Mouse (Mus musculus) stomach, embryonic 14.5 days (tissue): ENCODE measurements around the gene Fkbp9. TPM values are rescaled to one million over a fixed set of nuclear protein-coding genes. Genes with fewer than 3 reads are reported as not detected.
A peak's percentile ranks its signal among the peaks of the same experiment; 100 is the strongest.

Experiments used
- ATAC-seq: fragments of 200-750 bp; cut with Nextera tagmentation; 2 replicates; pipeline ENCODE4 v1.8.0; 2017; ENCODE audit warnings: low read depth, moderate TSS enrichment; ENCODE audit not compliant: insufficient number of reproducible peaks, insufficient read depth, low FRiP score
- H3K27ac ChIP-seq: fragments of 300-500 bp; sonication (generic); 2 replicates; pipeline ENCODE4 v1.5.1; 2014; ENCODE audit warnings: mild to moderate bottlenecking, low read length, moderate library complexity, mixed read lengths
- H3K27me3 ChIP-seq: fragments of 300-500 bp; sonication (generic); 2 replicates; pipeline ENCODE4 v1.6.1; 2014; ENCODE audit warnings: low read length, control low read depth, mixed read lengths; ENCODE audit not compliant: control insufficient read depth, insufficient read depth
- H3K36me3 ChIP-seq: fragments of 300-500 bp; sonication (generic); 2 replicates; pipeline ENCODE4 v1.6.1; 2014; ENCODE audit warnings: mild to moderate bottlenecking, control low read depth, low read length, moderate library complexity, mixed read lengths; ENCODE audit not compliant: control insufficient read depth, insufficient read depth
- H3K4me1 ChIP-seq: fragments of 300-500 bp; sonication (generic); 2 replicates; pipeline ENCODE4 v1.6.1; 2014; ENCODE audit warnings: low read length, control low read depth, mixed read lengths; ENCODE audit not compliant: control insufficient read depth, insufficient read depth
- H3K4me2 ChIP-seq: fragments of 300-500 bp; sonication (generic); replicated peaks from 2 replicates; pipeline ENCODE4 v1.6.1; 2014; ENCODE audit warnings: low read depth, low read length, control low read depth
- H3K4me3 ChIP-seq: fragments of 300-500 bp; sonication (generic); 2 replicates; pipeline ENCODE4 v1.5.1; 2014; ENCODE audit warnings: low read depth, low read length, control low read depth
- H3K9ac ChIP-seq: fragments of 300-500 bp; sonication (generic); replicated peaks from 2 replicates; pipeline ENCODE4 v1.6.1; 2014; ENCODE audit warnings: low read depth, mild to moderate bottlenecking, control low read depth, low read length, moderate library complexity, mixed read lengths
- H3K9me3 ChIP-seq: fragments of 300-500 bp; sonication (generic); 2 replicates; pipeline ENCODE4 v1.6.1; 2016; ENCODE audit warnings: low read depth, low read length, control low read depth; ENCODE audit not compliant: control insufficient read depth
- WGBS: fragments of 180-500 bp; shearing (Covaris S2); extraction: QIAGEN DNeasy Blood & Tissue Kit; methylation state at CpG from one replicate; pipeline ENCODE4 v1.1.7; 2014; 5-methylcytosine and 5-hydroxymethylcytosine counted together
- polyA plus RNA-seq: library from polyadenylated mRNA; unstranded; fragments of >200 nt; fragmentation: Nextera tagmentation; extraction: Ambion mirVana; gene quantifications from 2 replicates; pipeline ENCODE4 v1.2.1, GENCODE M21; 2014

Gene Fkbp9
- polyA plus RNA-seq, 1 experiment from 2014 or later, result 149 TPM

GRCm38 (mm10) chr6:56903831-56904230, 72.0 kb downstream of the Fkbp9 start:
- no peak overlapping the region for H3K9ac ChIP-seq
- no peak for ATAC-seq
- no peak overlapping the region for H3K4me2 ChIP-seq
- H3K4me1 ChIP-seq, result peaks cover 20% of the 10 kb centered on the region
- no peaks in the 10 kb centered on the region for H3K36me3 ChIP-seq
- H3K4me3 ChIP-seq, result no peak overlapping the region
- 27% methylated on average over 6 of the region's 6 CpGs for WGBS
- H3K9me3 ChIP-seq, result no peaks in the 10 kb centered on the region
- no peak overlapping the region for H3K27ac ChIP-seq
- H3K27me3 ChIP-seq, result no peaks in the 10 kb centered on the region

GRCm38 (mm10) chr6:56904330-56904729, 72.5 kb downstream of the Fkbp9 start:
- Histone ChIP-seq H3K27me3 (no peaks in the 10 kb centered on the region), H3K27ac (no peak overlapping the region), H3K9me3 (no peaks in the 10 kb centered on the region), H3K4me1 (peaks cover 20% of the 10 kb centered on the region), H3K4me3 (no peak overlapping the region), H3K36me3 (no peaks in the 10 kb centered on the region), H3K4me2 (no peak overlapping the region), H3K9ac (no peak overlapping the region)
- ATAC-seq, result no peak
- WGBS, result 70% methylated on average over 1 of the region's 1 CpGs

- Histone ChIP-seq H3K4me2 (no peak overlapping the region), H3K36me3 (no peaks in the 10 kb centered on the region), H3K9me3 (no peaks in the 10 kb centered on the region), H3K27me3 (no peaks in the 10 kb centered on the region), H3K4me3 (no peak overlapping the region), H3K27ac (no peak overlapping the region), H3K4me1 (peaks cover 20% of the 10 kb centered on the region), H3K9ac (no peak overlapping the region)
- no peak for ATAC-seq
- 68% methylated on average over 2 of the region's 2 CpGs for WGBS
Measured at GRCm38 (mm10) chr6:56904982-56905381, 73.1 kb downstream of the Fkbp9 start.

- H3K27me3 ChIP-seq, result no peaks in the 10 kb centered on the region
- no peak overlapping the region for H3K27ac ChIP-seq
- ATAC-seq, result no peak
- WGBS, result 80% methylated on average over 5 of the region's 5 CpGs
- H3K4me3 ChIP-seq, result no peak overlapping the region
- H3K4me2 ChIP-seq, result no peak overlapping the region
- no peaks in the 10 kb centered on the region for H3K9me3 ChIP-seq
- peaks cover 20% of the 10 kb centered on the region for H3K4me1 ChIP-seq
- no peak overlapping the region for H3K9ac ChIP-seq
- H3K36me3 ChIP-seq, result no peaks in the 10 kb centered on the region
Measured at GRCm38 (mm10) chr6:56905486-56905885, 73.6 kb downstream of the Fkbp9 start.

GRCm38 (mm10) chr6:56906121-56906846, 74.4 kb downstream of the Fkbp9 start:
- H3K4me1 ChIP-seq, result peaks cover 20% of the 10 kb centered on the region
- no peak overlapping the region for H3K9ac ChIP-seq
- H3K9me3 ChIP-seq, result no peaks in the 10 kb centered on the region
- H3K4me2 ChIP-seq, result no peak overlapping the region
- no peak overlapping the region for H3K4me3 ChIP-seq
- H3K36me3 ChIP-seq, result no peaks in the 10 kb centered on the region
- 78% methylated on average over 8 of the region's 8 CpGs for WGBS
- no peak overlapping the region for H3K27ac ChIP-seq
- no peaks in the 10 kb centered on the region for H3K27me3 ChIP-seq
- ATAC-seq, result no peak

GRCm38 (mm10) chr6:56907973-56908372, 76.1 kb downstream of the Fkbp9 start:
- WGBS, result 98% methylated on average over 3 of the region's 3 CpGs
- H3K36me3 ChIP-seq, result no peaks in the 10 kb centered on the region

GRCm38 (mm10) chr6:56908397-56908796, 76.5 kb downstream of the Fkbp9 start:
- no peaks in the 10 kb centered on the region for H3K36me3 ChIP-seq
- no peak for ATAC-seq
- H3K4me3 ChIP-seq, result no peak overlapping the region
- no peak overlapping the region for H3K9ac ChIP-seq
- H3K27ac ChIP-seq, result no peak overlapping the region
- no peaks in the 10 kb centered on the region for H3K27me3 ChIP-seq
- no peaks in the 10 kb centered on the region for H3K9me3 ChIP-seq
- H3K4me1 ChIP-seq, result peaks cover 11% of the 10 kb centered on the region
- WGBS, result 92% methylated on average over 2 of the region's 2 CpGs
- H3K4me2 ChIP-seq, result no peak overlapping the region

More at GRCm38 (mm10) chr6:56907973-56908372, 76.1 kb downstream of the Fkbp9 start:
- Histone ChIP-seq H3K9me3 (no peaks in the 10 kb centered on the region), H3K27ac (no peak overlapping the region), H3K9ac (no peak overlapping the region), H3K4me3 (no peak overlapping the region), H3K4me1 (peaks cover 10% of the 10 kb centered on the region), H3K4me2 (no peak overlapping the region), H3K27me3 (no peaks in the 10 kb centered on the region)
- ATAC-seq, result no peak

- WGBS, result 7% methylated on average over 4 of the region's 4 CpGs
- no peaks in the 10 kb centered on the region for H3K36me3 ChIP-seq
- no peak overlapping the region for H3K27ac ChIP-seq
Measured at GRCm38 (mm10) chr6:56908912-56909311, 77.1 kb downstream of the Fkbp9 start.

GRCm38 (mm10) chr6:56910910-56911309, 79.1 kb downstream of the Fkbp9 start:
- H3K9me3 ChIP-seq, result no peaks in the 10 kb centered on the region
- no peak overlapping the region for H3K4me2 ChIP-seq
- 73% methylated on average over 2 of the region's 2 CpGs for WGBS

More at GRCm38 (mm10) chr6:56908912-56909311, 77.1 kb downstream of the Fkbp9 start:
- Histone ChIP-seq H3K9me3 (no peaks in the 10 kb centered on the region), H3K9ac (no peak overlapping the region), H3K4me3 (no peak overlapping the region), H3K27me3 (no peaks in the 10 kb centered on the region), H3K4me2 (no peak overlapping the region), H3K4me1 (peaks cover 14% of the 10 kb centered on the region)
- no peak for ATAC-seq

More at GRCm38 (mm10) chr6:56910910-56911309, 79.1 kb downstream of the Fkbp9 start:
- Histone ChIP-seq H3K4me3 (no peak overlapping the region), H3K27me3 (no peaks in the 10 kb centered on the region), H3K9ac (no peak overlapping the region), H3K27ac (no peak overlapping the region), H3K4me1 (peaks cover 7% of the 10 kb centered on the region; the same call in 1 of the 2 replicates), H3K36me3 (no peaks in the 10 kb centered on the region)
- peak; percentile 61; the same call in 1 of the 2 replicates for ATAC-seq
